Mouse (Mus musculus): ENCODE measurements around the gene Glb1.

The Glb1 gene

DNA sequence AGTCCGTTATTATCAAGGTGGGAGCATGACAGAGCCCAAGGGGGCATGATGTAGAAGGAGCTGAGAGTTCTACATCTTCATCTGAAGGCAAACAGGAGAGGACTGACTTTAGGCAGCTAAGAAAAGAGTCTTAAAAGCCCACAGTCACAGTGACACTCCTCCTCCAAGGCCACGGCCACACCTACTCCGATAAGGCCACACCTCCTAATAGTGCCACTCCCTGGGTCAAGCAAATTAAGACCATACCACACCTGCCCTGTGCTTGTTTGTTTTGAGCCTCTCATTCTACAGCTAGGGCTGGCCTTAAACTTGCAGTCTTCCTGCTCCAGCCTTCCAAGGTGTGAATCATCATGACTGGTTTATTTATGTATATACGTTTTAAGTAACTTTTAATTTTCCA is 5.6 kb upstream of the Glb1 start:
- no peak for DNase-seq

DNA sequence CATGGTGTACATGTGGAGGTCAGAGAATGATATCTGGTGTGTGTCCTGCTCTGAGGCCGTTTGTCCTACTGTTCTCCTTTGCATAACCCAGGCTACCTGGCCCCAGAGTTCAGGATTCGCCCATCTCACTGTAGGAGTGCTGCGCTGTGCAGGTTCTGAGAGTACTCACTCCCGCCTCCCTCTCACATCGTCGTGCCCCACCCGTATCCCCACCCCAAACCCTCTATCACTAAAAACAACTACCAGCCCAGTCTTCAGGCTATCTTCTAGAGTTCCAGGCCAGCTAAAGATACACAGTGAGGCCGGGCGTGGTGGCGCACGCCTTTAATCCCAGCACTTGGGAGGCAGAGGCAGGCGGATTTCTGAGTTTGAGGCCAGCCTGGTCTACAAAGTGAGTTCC is 1.2 kb upstream of the Glb1 start:
- DNase-seq: no peak

DNA sequence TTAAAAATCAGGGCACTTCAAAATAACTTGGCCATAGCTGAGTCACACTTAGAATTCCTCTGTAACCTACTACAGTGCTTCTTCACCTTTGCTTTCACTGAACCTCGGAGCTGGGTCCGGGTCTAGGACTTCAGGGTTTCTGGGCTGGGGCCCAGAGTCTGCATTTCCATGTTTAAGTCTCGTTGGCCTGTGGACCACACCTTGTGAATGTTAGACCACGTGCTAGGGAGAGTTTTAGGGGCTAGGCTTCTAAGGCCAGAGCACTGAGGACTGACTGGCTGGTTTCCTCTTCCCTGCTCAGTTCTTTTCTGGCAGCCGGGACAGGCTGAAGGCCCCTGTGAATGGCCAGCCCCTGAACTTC is 308 bp upstream of the Glb1 start:
- DNase-seq: no peak

DNA sequence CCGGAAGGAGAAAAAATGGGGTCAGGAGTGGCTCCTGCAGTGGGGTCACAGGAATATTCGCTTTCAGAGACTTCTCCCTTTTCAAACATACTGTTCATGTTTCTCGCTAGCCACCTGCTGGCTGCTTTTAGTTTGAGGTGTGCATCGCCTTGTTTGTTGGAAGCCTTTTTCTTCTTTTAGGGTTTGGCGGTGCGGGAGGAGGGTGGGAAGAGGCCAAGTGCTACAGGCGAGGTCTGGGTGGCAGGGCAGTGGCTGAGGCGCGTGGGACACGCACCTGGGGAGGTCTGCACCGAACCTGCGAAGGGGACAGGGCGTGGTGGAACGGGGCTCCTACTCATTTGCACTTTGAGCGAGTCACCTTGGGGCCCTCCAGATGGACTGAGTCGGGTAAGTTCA is 807 bp downstream of the Glb1 start:
- peak; percentile 78 for DNase-seq

DNA sequence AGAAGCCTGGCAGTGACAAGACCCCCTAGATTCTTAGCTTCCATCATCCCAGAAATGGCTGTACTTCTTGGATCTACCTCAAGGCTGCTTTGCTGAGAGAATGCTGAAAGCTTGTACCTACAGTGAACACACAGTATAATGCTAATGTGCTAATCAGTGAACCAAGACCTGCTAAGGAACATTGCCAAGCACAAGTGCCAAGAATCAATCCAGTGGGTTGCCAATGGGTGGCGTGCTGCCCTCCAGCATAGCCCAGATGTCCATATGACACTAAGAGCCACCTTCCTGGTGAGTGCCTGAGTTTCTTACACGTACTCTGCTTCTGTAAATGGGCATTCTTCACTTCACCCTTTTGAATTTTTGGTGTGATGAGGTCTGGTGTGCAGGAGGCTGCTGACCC is 6.8 kb downstream of the Glb1 start:
- DNase-seq: no peak

DNA sequence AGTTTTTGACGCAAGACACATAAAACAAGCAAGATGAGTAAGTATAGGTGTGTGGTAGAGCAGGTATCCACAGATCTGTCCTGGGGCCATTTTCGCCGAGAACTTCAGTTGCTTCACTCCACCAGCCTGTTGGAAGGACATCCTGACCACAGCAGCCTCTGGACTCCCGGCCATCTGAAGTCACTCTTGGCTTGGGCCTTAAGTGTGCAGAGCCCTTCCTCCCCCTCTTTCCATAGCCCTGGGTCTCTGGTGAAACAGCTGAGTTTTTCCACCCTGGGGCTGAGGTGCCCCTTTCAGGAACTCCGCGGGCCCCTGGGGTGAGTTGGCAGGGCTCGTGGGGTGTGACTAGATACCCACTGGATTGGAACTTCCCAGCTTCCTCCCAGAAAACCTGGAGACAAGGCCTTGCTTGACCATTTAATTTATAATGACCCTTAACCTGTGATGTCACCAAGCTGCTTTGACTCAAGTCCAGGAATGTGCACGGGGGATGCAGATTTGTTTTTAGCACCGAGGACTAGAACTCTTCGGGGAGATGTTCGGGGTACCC is 9.5 kb downstream of the Glb1 start:
- no peak for DNase-seq

DNA sequence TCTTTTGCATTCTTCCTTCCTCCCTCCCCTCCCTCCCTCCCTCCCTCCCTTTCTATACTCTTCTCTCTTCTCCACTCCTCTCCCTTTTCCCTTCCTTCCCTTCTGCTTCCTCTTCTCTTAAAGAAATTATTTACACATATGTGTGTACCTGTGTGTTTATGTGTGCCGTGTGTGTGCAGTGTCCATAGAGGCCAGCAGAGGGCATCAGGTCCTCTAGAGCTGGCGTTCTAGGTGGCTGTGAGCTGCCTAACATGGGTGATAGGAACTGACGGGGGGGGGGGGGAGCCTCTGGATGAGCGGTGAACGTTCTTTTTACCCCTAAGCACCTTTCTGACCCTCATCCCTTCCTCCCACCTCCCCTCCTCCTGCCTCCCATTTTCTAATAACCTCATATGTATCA is 10.4 kb downstream of the Glb1 start:
- DNase-seq: no peak

DNA sequence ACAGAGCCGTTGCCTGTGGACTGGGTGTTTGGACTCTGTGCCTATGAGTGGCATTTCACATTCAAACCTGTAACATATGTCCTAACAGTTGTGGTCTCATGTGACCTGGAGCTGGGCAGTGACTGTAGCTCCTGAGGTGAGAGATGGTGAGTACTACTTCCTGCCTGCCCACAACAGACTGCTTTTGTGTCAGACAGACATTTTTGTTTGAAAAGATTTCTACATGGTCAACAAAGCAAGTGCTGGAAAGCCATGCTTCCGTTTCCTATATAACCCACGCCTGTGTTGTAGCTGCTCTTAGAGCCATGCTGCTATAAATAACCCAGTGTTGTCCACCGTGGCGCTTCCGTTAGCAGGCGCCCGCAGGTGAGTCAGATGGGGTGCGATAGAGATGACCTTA is 11.5 kb downstream of the Glb1 start:
- DNase-seq: no peak

DNA sequence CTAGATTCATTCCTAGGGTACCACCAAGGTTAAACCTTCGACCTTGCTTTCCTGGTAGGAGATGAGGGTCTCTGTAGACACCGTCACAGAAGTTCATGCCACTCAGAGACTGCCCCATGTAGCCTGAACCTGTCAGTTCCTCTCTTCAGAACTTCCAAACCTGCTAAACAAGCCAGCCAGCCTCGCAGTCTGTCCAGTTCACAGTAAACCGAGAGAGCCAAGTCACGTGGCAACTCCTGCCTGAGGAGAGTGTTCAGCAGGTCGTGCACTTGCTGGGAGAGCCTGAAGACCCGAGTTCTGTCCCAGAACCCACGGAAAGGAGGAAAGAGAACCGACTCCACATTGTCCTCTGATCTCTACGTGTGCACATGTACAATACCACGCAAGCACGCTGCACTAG is 13.0 kb downstream of the Glb1 start:
- no peak for DNase-seq

DNA sequence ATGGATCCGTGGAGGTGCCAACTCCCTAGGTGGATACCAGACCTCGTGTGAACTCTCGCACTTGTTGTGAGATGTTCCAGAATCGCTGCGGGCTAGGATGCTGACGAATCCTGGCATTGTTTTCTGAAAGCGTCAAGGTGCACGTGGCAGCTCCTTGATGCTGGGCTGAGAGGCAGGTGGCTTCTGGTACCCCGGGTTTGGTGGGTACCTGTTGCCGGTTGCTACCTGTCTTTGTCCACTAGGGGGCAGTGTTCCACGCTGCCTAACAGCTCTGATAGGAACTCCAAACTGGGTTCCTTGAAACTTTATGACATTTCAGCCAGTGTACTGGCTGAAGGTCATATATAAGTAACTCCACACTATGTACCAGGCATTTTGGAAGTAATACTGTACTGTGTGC is 14.8 kb downstream of the Glb1 start:
- peak; percentile 81 for DNase-seq

DNA sequence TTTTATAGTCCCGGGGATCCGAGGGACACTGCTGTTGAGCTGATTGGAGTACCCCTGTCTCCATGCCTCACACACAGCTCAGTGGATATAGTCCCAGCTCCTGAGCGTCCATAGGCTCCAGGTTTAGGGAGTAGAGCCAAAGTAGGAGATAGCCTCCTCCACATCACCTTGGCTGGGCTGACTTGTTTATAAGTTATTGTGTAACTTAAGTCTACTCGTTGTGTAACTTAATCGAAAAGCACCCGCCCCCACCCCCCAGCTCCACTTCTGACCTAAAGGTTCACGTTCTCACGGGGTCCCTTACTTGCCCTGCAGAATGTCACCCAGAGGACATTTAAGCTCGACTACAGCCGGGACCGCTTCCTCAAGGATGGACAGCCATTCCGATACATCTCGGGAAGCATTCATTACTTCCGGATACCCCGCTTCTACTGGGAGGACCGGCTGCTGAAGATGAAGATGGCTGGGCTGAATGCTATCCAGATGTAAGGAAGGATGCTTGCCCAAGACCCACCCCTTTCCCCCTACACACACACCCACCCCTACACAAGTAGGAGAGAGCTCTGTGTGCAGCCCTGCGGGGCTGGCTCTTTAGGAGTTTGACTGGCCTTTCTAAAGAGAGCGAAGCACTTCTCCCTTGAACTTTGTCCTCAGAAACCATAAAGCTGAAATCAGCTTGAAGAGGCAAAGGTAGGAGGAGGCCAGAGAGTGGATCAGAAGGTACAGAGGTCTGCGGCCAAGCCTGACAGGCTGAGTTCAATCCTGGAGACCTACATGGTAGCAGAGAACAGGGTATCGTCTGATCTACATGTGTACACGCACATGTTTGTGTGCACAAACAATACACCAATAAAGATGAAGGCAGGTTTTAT is 16.0 kb downstream of the Glb1 start:
- no peak for DNase-seq

DNA sequence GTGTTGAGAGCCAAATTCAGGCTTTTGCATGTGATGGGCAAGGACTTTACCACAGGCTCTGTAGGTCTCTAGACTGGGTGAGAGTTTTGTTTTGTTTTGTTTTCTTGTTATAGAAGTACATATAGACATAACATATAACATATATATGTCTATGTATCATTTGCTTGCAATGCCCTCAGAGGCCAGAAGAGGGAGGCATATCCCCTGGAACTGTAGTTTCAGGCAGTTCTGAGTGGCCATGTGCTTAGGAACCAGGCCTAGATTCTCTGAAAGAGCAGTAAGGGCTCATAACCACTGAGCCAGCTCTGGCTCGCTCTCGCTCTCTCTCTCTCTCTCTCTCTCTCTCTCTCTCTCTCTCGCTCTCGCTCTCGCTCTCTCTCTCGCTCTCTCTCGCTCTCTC is 17.3 kb downstream of the Glb1 start:
- DNase-seq: peak; percentile 88

DNA sequence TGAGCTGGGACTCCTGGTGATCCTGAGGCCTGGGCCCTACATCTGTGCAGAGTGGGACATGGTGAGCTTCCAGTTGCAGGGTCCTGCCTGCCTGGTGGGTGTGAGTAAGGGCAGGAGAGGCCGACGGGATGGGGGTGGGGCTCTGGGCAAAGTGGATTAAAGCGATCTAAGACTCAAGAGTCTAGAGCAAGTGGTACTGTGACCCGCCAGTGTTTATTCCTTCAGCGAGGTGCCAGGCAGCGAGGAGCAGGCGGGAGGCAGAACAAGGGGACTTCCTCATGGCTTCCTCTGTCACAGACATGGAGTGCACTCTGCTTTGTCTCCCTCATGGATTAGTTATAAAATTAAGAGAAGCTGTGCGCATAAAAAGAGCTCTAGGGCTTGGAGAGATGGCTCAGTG is 19.6 kb downstream of the Glb1 start:
- DNase-seq: no peak

DNA sequence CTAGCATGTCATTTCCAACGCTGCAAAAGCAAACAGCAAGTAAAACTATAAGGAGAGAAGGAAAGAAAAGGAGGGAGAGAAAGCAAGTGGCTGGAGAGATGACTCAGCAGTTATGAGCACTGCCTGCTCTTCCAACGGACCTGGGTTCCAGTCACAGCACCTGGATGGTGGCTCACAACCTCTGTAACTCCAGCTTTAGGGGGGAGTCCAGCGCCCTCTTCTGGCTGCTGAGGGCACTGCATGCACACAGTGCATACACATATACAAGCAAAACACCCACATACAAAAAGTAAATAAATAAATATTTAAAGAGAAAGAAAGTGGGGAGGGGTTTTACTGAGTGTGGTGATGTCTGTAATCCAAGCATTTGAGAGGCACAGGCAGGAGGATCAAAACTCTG is 20.2 kb downstream of the Glb1 start:
- no peak for DNase-seq

DNA sequence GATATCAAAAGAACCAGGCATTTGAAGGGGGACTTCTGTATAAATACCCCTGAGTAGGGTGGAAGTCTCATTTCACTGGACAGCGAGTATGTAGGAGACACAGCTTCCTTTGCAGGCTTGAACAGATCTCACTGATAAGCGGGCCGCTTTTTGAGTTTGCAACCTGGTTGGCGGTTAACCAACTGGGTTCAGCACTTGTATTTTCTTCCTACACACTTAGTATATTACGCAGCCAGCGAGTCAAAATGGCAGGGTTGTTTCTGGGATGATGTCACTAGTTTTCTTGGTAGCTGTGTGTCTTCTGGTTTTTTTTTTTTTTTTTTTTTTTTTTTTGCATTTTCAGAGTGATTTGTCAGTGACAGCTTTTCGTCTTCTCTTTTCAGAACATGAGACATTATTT is 20.9 kb downstream of the Glb1 start:
- DNase-seq: no peak

DNA sequence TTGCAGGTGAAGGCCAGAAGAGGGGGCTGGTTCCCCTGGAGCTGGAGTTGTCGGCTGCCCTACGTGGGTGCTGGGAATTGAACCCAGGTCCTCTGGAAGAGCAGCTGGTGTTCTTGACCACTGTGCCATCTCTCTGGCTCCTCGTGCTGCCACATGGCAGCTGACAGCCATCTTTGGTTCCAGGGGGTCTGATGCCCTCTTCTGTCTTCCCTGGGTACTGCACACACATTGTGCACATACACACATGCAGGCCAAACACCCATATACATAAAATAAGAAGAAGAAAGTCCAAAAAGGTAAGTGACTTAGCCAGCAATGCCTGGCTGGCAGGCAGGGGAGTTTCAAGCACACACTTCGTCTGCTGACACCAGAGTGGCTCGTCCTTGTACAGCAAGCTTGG is 24.7 kb downstream of the Glb1 start:
- DNase-seq: no peak

DNA sequence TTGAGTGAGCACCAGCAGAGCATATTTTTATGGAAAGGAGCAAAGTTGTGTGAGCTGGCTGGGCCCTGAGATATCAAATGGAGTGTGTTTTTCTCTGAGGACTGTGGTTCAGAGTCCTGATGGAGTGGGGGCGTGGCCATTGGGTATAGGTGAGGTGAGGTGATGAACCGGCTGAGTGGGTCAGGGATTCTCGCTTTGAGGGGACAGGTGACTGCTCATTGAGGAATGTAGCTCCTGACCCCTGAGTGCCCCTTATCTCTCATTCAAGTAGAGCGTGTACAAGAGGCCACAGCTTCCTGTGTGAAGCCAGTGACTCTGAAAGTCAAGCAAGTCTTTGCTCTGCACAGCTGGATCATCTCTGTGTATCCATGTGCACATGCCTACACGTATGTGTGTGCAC is 25.3 kb downstream of the Glb1 start:
- DNase-seq: peak; percentile 41

DNA sequence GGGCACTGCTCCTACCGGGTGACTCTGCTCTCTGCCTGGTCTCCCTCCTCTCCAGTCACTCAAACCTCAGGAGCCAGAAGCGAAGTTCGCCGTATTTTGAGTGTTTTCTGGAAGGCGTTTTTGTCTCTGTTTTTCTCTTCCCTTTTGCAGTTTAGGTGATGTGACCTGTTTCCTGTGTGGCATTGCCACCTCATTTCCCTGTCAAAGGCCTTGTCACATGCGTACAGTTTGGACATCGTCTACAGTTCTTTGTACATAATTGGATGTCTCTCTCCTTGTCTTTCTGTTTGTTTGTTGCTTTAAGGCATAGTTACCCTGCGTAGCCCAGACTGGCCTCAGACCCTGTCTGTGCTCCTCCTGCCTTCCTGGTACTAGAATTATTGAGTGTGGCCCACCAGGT is 26.5 kb downstream of the Glb1 start:
- DNase-seq: no peak

DNA sequence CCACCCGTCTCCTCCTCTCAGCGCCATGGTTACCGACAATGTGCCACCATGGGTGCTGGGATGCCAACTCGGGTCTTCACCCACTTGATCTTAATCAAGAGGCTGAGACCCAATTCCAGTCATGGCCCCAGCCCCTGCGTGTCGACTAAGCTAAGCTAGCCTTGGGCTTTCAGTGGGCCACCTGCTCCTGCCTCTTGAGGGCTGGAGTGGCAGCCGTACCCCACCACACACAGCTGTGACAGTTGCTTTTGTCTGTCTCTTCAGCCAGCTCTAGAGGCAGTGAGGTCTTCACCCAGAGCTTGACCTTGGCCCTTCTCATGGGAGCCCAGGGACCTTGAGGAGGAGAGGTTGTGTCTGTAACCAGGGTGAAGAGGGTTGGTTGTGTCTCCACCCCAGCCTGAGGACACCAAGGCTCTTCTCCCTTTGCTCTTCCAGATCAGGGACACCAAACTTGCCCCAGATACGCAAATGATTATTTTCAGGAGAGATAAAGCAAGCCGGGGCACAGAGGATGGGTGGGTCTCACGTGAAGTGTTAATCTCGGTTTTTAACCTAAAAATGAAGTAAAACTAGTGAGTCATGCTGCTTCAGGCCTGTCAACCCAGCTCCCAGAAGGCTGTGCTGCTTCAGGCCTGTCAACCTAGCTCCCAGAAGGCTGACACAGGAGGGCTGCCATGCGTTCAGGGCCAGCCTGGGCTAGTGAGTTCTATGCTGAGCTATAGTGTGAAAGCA is 27.4 kb downstream of the Glb1 start:
- no peak for DNase-seq

DNA sequence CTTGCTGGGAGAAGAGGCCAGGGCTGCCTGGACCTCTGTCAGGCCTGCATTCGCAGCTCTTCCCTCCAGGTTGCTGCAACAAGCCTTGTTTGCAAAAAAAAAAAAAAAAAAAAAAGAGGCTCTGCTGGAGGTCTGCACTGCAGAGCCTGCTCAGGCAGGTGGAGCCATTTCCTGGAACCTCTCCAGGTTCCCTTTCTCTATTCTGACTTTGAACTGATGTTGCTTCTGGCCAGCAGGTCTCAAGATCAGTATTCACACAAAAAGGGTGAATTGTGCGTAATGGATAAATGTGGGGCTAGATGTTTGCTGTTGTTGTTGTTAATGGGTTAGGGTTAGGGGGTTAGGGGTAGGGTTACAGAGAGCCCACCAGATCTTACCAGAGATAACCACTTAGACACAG is 34.8 kb downstream of the Glb1 start:
- peak; percentile 58 for DNase-seq

DNA sequence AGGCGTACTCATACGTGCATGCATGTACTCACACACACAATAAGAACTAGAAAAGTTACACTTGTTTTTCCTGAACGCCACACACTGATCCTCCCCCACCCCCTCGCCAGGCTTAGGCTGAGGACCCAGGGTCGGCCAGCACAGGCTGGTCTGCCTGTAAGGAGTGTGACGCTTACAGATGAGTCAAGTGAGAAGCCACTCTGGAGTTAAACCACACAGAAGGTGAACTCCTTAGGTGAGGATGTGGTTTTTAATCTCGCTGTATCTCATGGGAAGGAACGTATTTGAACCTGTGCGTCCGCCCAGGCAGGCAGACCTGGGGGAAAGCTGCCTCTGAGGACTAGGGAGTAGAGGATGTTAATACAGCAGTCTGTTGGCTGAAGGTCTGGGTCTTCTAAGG is 39.7 kb downstream of the Glb1 start:
- peak; percentile 59 for DNase-seq

DNA sequence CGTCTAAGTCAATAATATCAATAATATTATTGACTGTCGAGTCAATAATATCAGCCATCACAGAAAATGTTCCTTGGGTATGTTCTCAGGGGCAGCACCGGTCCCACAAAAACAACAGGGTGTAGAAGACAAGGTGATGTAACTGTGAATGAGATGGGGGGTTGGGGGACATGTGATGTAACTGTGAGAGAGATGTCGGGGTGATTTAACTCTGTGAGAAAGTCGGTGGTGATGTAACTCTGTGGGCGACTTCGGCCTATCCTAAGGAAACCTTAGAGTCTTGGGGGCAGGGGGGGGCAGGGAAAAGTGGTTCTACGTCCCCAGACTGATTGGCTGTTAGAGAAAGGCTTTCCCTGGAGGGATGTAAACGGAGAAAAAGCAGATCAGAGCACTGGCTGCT is 41.3 kb downstream of the Glb1 start:
- no peak for DNase-seq

DNA sequence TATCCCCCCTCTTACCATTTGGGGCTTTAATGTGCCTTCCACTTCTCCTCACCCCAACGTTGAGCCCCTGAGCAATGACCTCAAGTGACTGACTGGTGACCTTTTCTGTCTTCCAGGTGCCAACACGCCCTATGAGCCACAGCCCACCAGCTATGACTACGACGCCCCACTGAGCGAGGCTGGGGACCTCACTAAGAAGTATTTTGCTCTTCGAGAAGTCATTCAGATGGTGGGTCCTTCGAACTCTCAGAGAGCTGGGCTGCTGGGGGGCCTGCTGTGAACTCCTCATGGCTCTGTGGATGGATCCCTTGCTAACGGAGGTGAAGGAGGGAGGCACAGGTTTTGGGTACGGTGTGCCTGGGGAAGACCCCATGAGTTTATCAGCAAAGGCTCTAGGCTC is 42.0 kb downstream of the Glb1 start:
- DNase-seq: peak; percentile 63

DNA sequence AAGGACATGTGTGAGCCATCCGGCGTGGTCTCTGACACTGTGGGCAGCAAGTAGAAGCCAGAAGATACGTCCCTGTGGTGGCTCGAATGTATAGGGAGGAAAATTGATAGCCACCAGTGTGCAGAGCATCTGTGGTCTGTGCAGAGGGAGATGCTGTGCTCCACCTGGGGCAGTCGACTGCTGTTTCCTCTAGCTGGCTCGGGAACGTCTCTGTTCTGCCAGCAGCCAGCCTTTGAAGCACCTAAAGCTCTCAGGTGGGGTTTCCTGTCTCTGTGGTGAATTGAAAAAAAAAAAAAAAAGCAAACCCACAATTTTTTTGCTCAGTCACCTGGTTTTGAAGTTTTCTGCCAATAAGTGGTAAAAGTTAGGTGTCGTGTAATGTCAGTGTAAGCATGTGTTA is 42.5 kb downstream of the Glb1 start:
- DNase-seq: peak; percentile 77
